Mouse (Mus musculus) monocyte, adult 5-6 weeks (primary cell): Measurements from ENCODE around the gene Gm7233. TPM values are rescaled to one million over a fixed set of nuclear protein-coding genes. Genes with fewer than 3 reads are reported as not detected.
"Not testable (repeated sequence)": the region's sequence is repeated elsewhere in the genome, so short reads cannot be mapped to it uniquely, and the experiment has no call there.

Experiments
- ATAC-seq: fragments of 153-309, 156-312 bp; replicated peaks from 2 replicates; pipeline ENCODE4 v1.8.0; 2017; ENCODE audit warnings: mild to moderate bottlenecking; ENCODE audit not compliant: low TSS enrichment, insufficient number of reproducible peaks, severe bottlenecking, poor library complexity, low FRiP score
- total RNA-seq: library from RNA; stranded (forward); fragments of 200-1000, 200-491, 200-594 nt; gene quantifications from 3 replicates; pipeline ENCODE4 v1.2.3, GENCODE M21; 2017

Gene Gm7233
- not detected in 3 replicates for total RNA-seq

GRCm38 (mm10) chr14:43179567-43179966 is at the start of gene Gm7233:
Gene Gm7233, plus strand, starts transcription at chr14:43179867.
- ATAC-seq = not testable (repeated sequence)

- ATAC-seq = not testable (repeated sequence)
These were observed 12.5 kb upstream of the Gm7233 start for GRCm38 (mm10) chr14:43167189-43167588.

- not testable (repeated sequence) for ATAC-seq
These were observed 11.7 kb upstream of the Gm7233 start for GRCm38 (mm10) chr14:43167942-43168341.

- ATAC-seq = not testable (repeated sequence)
These were observed 11.0 kb upstream of the Gm7233 start for GRCm38 (mm10) chr14:43168573-43169170.

- not testable (repeated sequence) for ATAC-seq
These were observed 55.5 kb downstream of the Gm7233 start, which contains the start of gene Gm8122 for GRCm38 (mm10) chr14:43235204-43235603. Gene Gm8122, minus strand, starts transcription at chr14:43235304.

Other genes starting within 250 kb of the Gm7233 start
- gene Gm8082, start 186.2 kb upstream of the Gm7233 start, total RNA-seq = not detected in 3 replicates
- gene Gm10376, start 164.2 kb upstream of the Gm7233 start, total RNA-seq = 1.7 TPM in 1 of 3 replicates, not detected in the others
- gene Gm8094, start 103.2 kb upstream of the Gm7233 start, total RNA-seq = not detected in 3 replicates
- not detected in 3 replicates for gene Gm8104, start 79.3 kb upstream of the Gm7233 start, total RNA-seq
- gene Gm8122, start 55.4 kb downstream of the Gm7233 start, total RNA-seq = not detected in 3 replicates
- gene Gm8126, start 78.8 kb downstream of the Gm7233 start, total RNA-seq = not detected in 3 replicates
- not detected in 3 replicates for gene Gm9732, start 95.2 kb downstream of the Gm7233 start, total RNA-seq
- not detected in 3 replicates for gene Gm8127, start 114.0 kb downstream of the Gm7233 start, total RNA-seq
- gene 1700001F09Rik, start 167.9 kb downstream of the Gm7233 start, total RNA-seq = not detected in 3 replicates
- not detected in 3 replicates for gene Gm8138, start 236.5 kb downstream of the Gm7233 start, total RNA-seq